Mouse (Mus musculus): ENCODE data around the gene Hivep1. TPM values are rescaled to one million over a fixed set of nuclear protein-coding genes. Genes with fewer than 3 reads are reported as not detected.

Gene Hivep1
- total RNA-seq (2023), result 10 to 100 TPM; 45.0 to 49.1 TPM

GRCm38 (mm10) chr13:42051961-42052695 lies at the start of gene Hivep1:
Hivep1 (plus strand) TSS chr13:42052021.

Other genes with a start within 250 kb of the Hivep1 start
- gene Adtrp, start 204.3 kb upstream of the Hivep1 start, total RNA-seq (2023), result not detected
- not detected for gene Edn1, start 249.5 kb downstream of the Hivep1 start, total RNA-seq (2023)

All from T-cell, adult 66 days (primary cell).